Comparison of ENCODE assay signal across 8 mouse cellular contexts in the genomic region with DNA sequence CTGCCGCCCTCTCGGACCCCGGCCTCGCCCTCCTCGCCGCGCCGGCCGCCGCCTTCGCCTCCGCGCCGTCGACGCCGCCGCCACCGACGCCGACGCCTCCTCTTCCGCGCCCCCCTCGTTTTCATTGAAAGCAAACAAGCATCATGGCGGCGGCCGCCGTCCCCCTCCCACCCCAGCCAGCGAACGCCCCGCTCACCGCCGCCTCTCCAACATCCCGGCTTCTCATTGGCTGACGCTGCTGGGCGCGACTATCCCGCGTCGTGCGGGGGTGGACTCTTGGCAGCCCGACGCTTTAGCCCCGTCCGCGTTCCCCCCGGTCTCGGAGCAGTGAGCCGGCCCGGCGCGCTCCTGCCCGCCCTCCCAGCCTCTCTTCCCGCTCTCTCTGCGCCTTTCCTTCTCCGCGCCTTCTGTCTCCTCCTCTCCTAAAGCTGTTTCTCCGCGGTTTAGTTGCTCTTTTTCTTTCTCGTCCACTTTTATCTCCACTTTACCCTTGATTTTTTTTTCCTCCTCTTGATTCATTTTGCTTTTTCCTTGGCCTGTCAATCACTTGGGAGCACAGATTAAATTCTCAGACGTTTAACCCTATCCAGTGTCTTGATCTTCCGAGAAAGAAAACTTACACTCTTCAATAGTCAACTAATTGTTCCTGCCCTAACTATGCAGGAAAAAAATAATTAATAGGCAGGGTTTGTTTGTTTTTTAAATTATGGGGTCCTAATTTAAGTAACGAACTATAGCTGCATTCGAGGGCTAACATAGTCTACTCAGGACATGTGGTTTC. TPM values are rescaled to one million over a fixed set of nuclear protein-coding genes. Genes with fewer than 3 reads are reported as not detected.
DNase-seq lines count a peak whose midpoint lies in the region; ATAC-seq lines count a peak whose summit lies in the region.

A gene (minus strand): TSS at position 169 of the 781 bp plus-strand sequence.

- peak within 1 kb of the TSS; percentile 74 for H3K4me2 ChIP-seq in heart, embryonic 14.5 days (ENCODE audit: low read length)
- H3K4me2 ChIP-seq in liver, embryonic 13.5 days = peak within 1 kb of the TSS; percentile 79
- H3K4me2 ChIP-seq in stomach, embryonic 16.5 days (ENCODE audit: low read depth, low read length) = peak within 1 kb of the TSS; percentile 81

- H3K4me1 ChIP-seq in heart, embryonic 14.5 days (ENCODE audit: control insufficient read depth in 2 of 2, insufficient read depth in 2 of 2, low read length in 2 of 2) = peaks cover 10 to 24% of the 10 kb centered on the region in 2 experiments
- peaks cover 52% of the 10 kb centered on the region for H3K4me1 ChIP-seq in liver, embryonic 13.5 days (replicated peaks)
- H3K4me1 ChIP-seq in stomach, embryonic 16.5 days (ENCODE audit: control insufficient read depth, insufficient read depth, low read length) = peaks cover 26% of the 10 kb centered on the region

- peak; percentile 96 for DNase-seq in c-Kit-negative CD71-positive TER-119-positive erythroid progenitor cells, embryonic 14.5 days (ENCODE audit: low read depth, low spot score)
- DNase-seq in fibroblast of lung, adult 2 months (ENCODE audit: low read depth) = peak; percentile 88
- DNase-seq in kidney, postnatal 14 days = peak; percentile 99
- peak; percentile 99 for DNase-seq in liver, embryonic 13.5 days
- peak; percentile 99 for DNase-seq in neural tube, embryonic 10.5 days (ENCODE audit: extremely low spot score, low spot score)

- WGBS in heart, embryonic 14.5 days = under 1% methylated on average over 63 of the region's 65 CpGs
- under 1% methylated on average over 64 of the region's 65 CpGs for WGBS in liver, embryonic 13.5 days (ENCODE audit: insufficient replicate concordance)
- under 1% methylated on average over 61 of the region's 65 CpGs for WGBS in stomach, embryonic 16.5 days

- H3K27ac ChIP-seq in heart, embryonic 14.5 days (replicated peaks in 1 of 2; ENCODE audit: control insufficient read depth in 1 of 2, insufficient read depth in 1 of 2, low read depth in 2 of 2, low read length in 2 of 2) = peak within 1 kb of the TSS; percentile 82 to 96
- H3K27ac ChIP-seq in liver, embryonic 13.5 days = peak within 1 kb of the TSS; percentile 96
- H3K27ac ChIP-seq in stomach, embryonic 16.5 days (ENCODE audit: low read length) = peak within 1 kb of the TSS; percentile 95

- H3K36me3 ChIP-seq in heart, embryonic 14.5 days (ENCODE audit: control insufficient read depth, insufficient read depth, low read length) = 0 out of 2 replicates have a peak, but pooled peaks cover 10% of the 10 kb centered on the region
- peaks cover 8% of the 10 kb centered on the region; the same call in 1 of the 2 replicates for H3K36me3 ChIP-seq in liver, embryonic 13.5 days
- H3K36me3 ChIP-seq in stomach, embryonic 16.5 days (ENCODE audit: control insufficient read depth, insufficient read depth, low read length) = no peaks in the 10 kb centered on the region

- no peaks in the 10 kb centered on the region for H3K9me3 ChIP-seq in heart, embryonic 14.5 days (ENCODE audit: control insufficient read depth, low read length)
- H3K9me3 ChIP-seq in liver, embryonic 13.5 days (replicated peaks) = no peaks in the 10 kb centered on the region
- no peaks in the 10 kb centered on the region for H3K9me3 ChIP-seq in stomach, embryonic 16.5 days (replicated peaks; ENCODE audit: control insufficient read depth, low read length)

- ATAC-seq in CD4-positive, CD25-positive, alpha-beta regulatory T cell, adult 4 months = peak; percentile 98
- peak; percentile 97 for ATAC-seq in heart, embryonic 14.5 days (ENCODE audit: insufficient number of reproducible peaks, insufficient read depth, low FRiP score, low read depth)
- peak; percentile 91 for ATAC-seq in liver, embryonic 13.5 days (ENCODE audit: low read depth)
- peak; percentile 96 for ATAC-seq in stomach, embryonic 16.5 days (ENCODE audit: insufficient read depth, low FRiP score)

- no peaks in the 10 kb centered on the region for H3K27me3 ChIP-seq in heart, embryonic 14.5 days (ENCODE audit: control insufficient read depth, insufficient read depth, low read length)
- H3K27me3 ChIP-seq in liver, embryonic 13.5 days = no peaks in the 10 kb centered on the region
- H3K27me3 ChIP-seq in stomach, embryonic 16.5 days (ENCODE audit: control insufficient read depth, insufficient read depth, low read length) = no peaks in the 10 kb centered on the region

- peak within 1 kb of the TSS; percentile 62 to 98 for H3K4me3 ChIP-seq in heart, embryonic 14.5 days (ENCODE audit: control insufficient read depth in 1 of 2, insufficient read depth in 1 of 2, low read depth in 1 of 2, low read length in 2 of 2)
- H3K4me3 ChIP-seq in liver, embryonic 13.5 days (replicated peaks) = peak within 1 kb of the TSS; percentile 99
- H3K4me3 ChIP-seq in stomach, embryonic 16.5 days (replicated peaks; ENCODE audit: low read length) = peak within 1 kb of the TSS; percentile 97

- H3K9ac ChIP-seq in heart, embryonic 14.5 days (ENCODE audit: low read length) = peak within 1 kb of the TSS; percentile 99
- peak within 1 kb of the TSS; percentile 99 for H3K9ac ChIP-seq in liver, embryonic 13.5 days
- peak within 1 kb of the TSS; percentile 99 for H3K9ac ChIP-seq in stomach, embryonic 16.5 days (ENCODE audit: low read length)

RNA-seq across cellular contexts. Expression of the gene that starts here (rescaled TPM):
- 10 to 100 TPM; 19.6 to 30.0 TPM for polyA plus RNA-seq in CD4-positive, CD25-positive, alpha-beta regulatory T cell, adult 4 months (2017; shearing (Covaris generic))
- polyA plus RNA-seq in heart, embryonic 14.5 days (2014; fragmentation: Nextera tagmentation; extraction: Ambion mirVana) = 38.7 and 42.4 TPM in 2 replicates
- 24.4 and 30.4 TPM in 2 replicates for polyA plus RNA-seq in liver, embryonic 13.5 days (2015; fragmentation: Nextera tagmentation; extraction: Ambion mirVana)
- 30.9 and 33.7 TPM in 2 replicates for polyA plus RNA-seq in stomach, embryonic 16.5 days (2015; fragmentation: Nextera tagmentation; extraction: Ambion mirVana)

Comparison
In these comparisons a context has a peak if more than half of its experiments do, and no peak if none do; other contexts are left out.
1. Peak in every context shown above with its lines: DNase-seq, ATAC-seq, H3K4me3 ChIP-seq and H3K27ac ChIP-seq.